Mouse (Mus musculus) bone marrow, adult 2 months (tissue): Measurements from ENCODE around the gene Tbca. TPM values are rescaled to one million over a fixed set of nuclear protein-coding genes. Genes with fewer than 3 reads are reported as not detected.

Experiments used
- H3K27ac ChIP-seq: fragments of 200-500 bp; 2 replicates; pipeline ENCODE4 v1.5.1; 2012; ENCODE audit warnings: low read depth, mild to moderate bottlenecking, control low read depth, inconsistent platforms, low read length; ENCODE audit not compliant: control insufficient read depth, poor library complexity, insufficient read depth
- H3K4me1 ChIP-seq: fragments of 200-500 bp; 2 replicates; pipeline ENCODE4 v1.6.1; 2011; ENCODE audit warnings: low read length; ENCODE audit not compliant: control insufficient read depth, insufficient read depth
- H3K4me3 ChIP-seq: fragments of 200-500 bp; replicated peaks from 2 replicates; pipeline ENCODE3; 2011; ENCODE audit warnings: mild to moderate bottlenecking, low read depth, low read length, control low read depth; ENCODE audit not compliant: control insufficient read depth
- CTCF ChIP-seq: fragments of 200-500 bp; IDR thresholded peaks from 2 replicates; pipeline ENCODE4 v1.5.1; 2011; ENCODE audit warnings: low read length, control low read depth; ENCODE audit not compliant: control insufficient read depth, insufficient read depth
- POLR2A ChIP-seq: fragments of 200-500 bp; IDR thresholded peaks from 2 replicates; pipeline ENCODE4 v1.6.1; 2011; ENCODE audit warnings: low read depth, mild to moderate bottlenecking, control low read depth, low read length, borderline replicate concordance; ENCODE audit not compliant: control insufficient read depth
- WGBS: fragments of 180-500 bp; shearing (Covaris S2); methylation state at CpG from one replicate; pipeline ENCODE4 v1.1.7; 2018; 5-methylcytosine and 5-hydroxymethylcytosine counted together
- polyA plus RNA-seq: library from polyadenylated mRNA; stranded (reverse); fragments of >200 nt; gene quantifications from 2 replicates; pipeline ENCODE4 v1.2.4, GENCODE M21; 2011; ENCODE audit warnings: low replicate concordance; ENCODE audit not compliant: missing spikeins, insufficient read depth, insufficient read length

Tbca gene
- polyA plus RNA-seq: 62.7 and 107 TPM in 2 replicates

DNA sequence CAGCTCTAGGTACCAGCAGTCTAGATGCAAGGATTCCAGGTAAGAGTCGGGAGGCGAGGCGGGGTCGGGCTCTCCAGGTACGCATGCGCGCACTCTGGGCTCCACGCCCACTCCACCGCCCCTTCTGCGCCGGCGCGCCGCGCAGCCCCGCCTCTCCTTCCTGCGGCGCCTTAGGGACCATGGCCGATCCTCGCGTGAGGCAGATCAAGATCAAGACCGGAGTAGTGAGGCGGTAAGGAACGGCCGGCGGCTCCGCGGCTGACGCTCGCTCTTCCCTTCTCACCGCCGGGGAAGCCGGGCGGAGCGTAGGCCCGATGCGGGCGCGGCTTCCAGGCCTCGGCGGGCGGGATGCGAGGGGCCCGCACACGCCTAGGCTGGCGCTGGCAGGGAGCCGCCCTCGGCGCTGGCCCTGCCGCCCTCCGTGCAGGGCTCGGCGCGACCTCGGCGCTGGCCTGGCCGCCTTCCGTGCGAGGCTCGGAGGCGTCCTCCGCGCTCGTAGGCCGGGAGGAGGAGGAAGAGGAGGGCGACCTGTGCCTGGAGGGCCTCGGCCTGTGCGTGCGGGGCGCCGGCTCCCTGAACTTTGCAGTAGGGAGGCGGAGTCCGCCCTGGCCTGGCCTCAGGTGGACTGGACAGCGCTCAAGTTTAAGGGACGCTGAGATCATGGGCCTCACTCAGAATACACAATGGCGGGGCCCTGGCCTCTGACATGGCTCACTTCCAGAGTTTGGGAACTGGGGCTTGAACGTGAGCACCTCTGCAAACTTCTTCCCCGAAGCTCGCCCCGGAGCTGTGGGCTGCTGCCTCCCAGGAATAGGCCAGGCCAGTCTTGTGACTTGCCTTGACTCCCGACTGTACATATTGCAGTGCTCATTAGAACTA is at the start of gene Tbca:
Gene Tbca, plus strand, starts transcription at position 140 of the 879 bp plus-strand sequence.
- peak within 1 kb of the TSS; percentile 81 for H3K4me3 ChIP-seq
- whole genome bisulfite sequencing: under 1% methylated on average over 81 of the region's 81 CpGs
- TF ChIP-seq POLR2A (peak; percentile 86), CTCF (no peak)
- H3K27ac ChIP-seq: peak within 1 kb of the TSS; percentile 88
- no peaks in the 10 kb centered on the region for H3K4me1 ChIP-seq

DNA sequence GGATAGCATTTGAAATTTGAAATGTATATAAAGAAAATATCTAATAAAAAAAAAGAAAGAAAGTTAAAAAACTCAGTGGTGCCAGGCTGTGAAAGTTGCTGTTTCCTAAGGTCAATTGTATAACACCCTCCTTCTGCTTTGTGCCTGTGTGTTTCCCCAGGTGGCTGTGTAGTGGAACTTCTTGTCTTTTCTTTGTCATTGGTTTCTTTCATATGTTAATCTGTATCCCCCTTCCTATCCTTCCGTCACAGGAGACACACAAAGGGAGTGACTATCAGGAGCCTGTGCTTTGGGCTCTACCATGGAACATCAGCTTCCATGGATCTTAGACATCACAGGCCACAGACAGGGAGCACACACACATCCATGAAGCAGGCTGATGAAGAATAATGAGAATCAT is 43.5 kb upstream of the Tbca start:
- WGBS: 67% methylated on average over 1 of the region's 1 CpGs
- Histone ChIP-seq H3K27ac (no peak overlapping the region), H3K4me1 (no peaks in the 10 kb centered on the region), H3K4me3 (no peak overlapping the region)
- no peak for TF ChIP-seq CTCF
- TF ChIP-seq POLR2A: no peak

DNA sequence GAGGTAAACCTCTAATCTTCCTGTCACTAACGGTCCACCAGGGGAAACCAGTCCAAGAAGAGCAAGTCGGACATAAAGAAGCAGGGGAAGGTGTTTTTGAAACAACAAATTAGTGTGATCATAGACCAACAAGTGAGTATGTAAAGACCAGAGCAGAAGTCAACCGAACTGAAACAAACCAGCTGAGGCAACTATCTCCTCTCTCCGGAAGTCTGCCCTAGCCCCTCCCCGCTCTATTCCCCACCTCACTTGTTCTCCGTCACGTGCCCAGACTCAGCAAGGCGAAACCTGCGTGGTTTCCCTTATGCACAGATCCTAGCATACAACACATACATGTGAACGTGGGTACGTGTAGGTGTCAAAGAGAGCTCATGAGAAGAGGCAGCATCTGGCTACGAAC is 22.9 kb upstream of the Tbca start:
- Histone ChIP-seq H3K4me1 (no peaks in the 10 kb centered on the region), H3K4me3 (no peak overlapping the region), H3K27ac (no peak overlapping the region)
- no peak for TF ChIP-seq CTCF
- no peak for TF ChIP-seq POLR2A
- WGBS: 89% methylated on average over 12 of the region's 12 CpGs

- Histone ChIP-seq H3K4me1 (no peaks in the 10 kb centered on the region), H3K27ac (no peak overlapping the region), H3K4me3 (no peak overlapping the region)
- TF ChIP-seq POLR2A: no peak
- 67% methylated on average over 3 of the region's 3 CpGs for WGBS
Observed at GRCm38 (mm10) chr13:94768460-94769154, 20.1 kb upstream of the Tbca start.

GRCm38 (mm10) chr13:94769155-94769470 is 19.6 kb upstream of the Tbca start:
- no peak for TF ChIP-seq CTCF
- no peak for TF ChIP-seq POLR2A

DNA sequence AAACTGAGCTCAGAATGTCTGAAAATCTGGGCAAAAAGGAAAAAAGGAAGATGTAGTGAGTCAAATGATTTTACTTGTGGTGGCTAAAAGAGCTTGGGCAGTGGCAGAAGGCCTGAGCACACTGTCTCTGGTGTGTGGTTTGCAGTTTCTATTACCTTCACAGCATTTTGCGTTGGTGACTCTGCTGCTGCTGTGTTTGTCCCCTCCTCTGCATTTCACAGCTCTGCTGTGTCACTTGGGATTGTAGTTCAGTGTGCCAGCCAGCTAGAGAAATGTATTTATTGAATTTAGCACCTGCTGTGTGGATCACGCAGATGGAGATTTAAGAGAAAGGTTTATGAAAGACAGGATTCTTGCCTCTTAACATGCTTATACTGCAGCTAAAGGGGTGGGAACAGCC is 1.8 kb upstream of the Tbca start:
- no peak overlapping the region for H3K27ac ChIP-seq
- 73% methylated on average over 2 of the region's 2 CpGs for WGBS
- no peak overlapping the region for H3K4me3 ChIP-seq
- TF ChIP-seq POLR2A (no peak), CTCF (no peak)
- no peaks in the 10 kb centered on the region for H3K4me1 ChIP-seq

More at GRCm38 (mm10) chr13:94769155-94769470, 19.6 kb upstream of the Tbca start:
- H3K27ac ChIP-seq: no peak overlapping the region
- H3K4me1 ChIP-seq: no peaks in the 10 kb centered on the region
- no peak overlapping the region for H3K4me3 ChIP-seq
- WGBS: 79% methylated on average over 6 of the region's 6 CpGs

DNA sequence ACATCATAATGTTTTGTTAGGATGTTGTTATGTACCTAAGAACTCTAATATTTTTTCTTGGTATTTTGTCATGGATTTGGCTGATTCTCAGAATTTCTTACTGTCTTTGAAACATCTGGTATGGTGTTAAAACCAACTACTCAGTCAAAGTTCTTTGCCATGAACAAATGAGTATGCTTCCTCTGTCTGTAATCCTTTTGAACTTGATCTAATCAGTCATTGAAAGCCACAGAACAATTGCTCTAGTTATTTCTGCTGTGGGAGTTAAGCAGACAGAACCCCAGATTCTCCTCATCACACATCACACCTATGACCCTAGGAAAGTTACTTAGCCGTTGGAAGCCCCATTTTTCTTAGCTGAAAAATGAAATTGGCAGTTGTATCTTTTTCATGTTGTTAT is 6.0 kb downstream of the Tbca start:
- Histone ChIP-seq H3K4me3 (no peak overlapping the region), H3K27ac (no peak overlapping the region), H3K4me1 (no peaks in the 10 kb centered on the region)
- no peak for TF ChIP-seq POLR2A
- no peak for TF ChIP-seq CTCF
- 79% methylated on average over 1 of the region's 1 CpGs for WGBS

DNA sequence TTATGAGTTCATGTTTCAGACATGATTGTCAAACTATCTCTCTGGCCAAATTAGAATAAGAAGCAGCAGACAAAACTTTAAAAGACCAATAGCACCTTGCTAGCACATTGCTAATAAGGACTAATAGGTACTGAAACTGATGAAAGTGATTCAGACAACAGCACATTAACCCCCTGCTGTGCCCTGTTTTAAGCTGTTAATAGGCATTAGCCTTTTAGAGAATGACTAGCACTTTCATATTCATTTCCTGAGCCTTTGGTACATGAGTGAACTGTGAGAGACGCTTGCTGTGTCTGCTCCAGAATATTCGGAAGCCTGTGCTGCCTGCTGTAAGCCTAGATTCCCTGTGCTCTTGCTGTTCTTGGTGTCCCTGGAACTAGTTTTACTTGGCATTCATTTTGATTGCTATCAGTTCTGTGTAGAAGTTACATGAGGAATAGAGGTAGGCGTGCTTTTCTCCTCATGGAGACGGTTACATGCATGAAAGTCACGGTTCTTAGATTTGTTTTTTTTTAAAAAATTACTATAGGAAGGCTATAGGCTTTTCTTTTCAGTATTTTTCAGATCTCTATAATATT is 14.9 kb downstream of the Tbca start:
- Histone ChIP-seq H3K4me1 (peaks cover 1% of the 10 kb centered on the region; the same call in 1 of the 2 replicates), H3K27ac (no peak overlapping the region), H3K4me3 (no peak overlapping the region)
- TF ChIP-seq CTCF (no peak), POLR2A (no peak)
- WGBS: 86% methylated on average over 5 of the region's 5 CpGs
